Mouse (Mus musculus): ENCODE measurements around the gene Ptprk. TPM values are rescaled to one million over a fixed set of nuclear protein-coding genes. Genes with fewer than 3 reads are reported as not detected.

Gene Ptprk
- polyA plus RNA-seq (2012; rRNA removed), result 17.7 and 19.5 TPM in 2 replicates

DNA sequence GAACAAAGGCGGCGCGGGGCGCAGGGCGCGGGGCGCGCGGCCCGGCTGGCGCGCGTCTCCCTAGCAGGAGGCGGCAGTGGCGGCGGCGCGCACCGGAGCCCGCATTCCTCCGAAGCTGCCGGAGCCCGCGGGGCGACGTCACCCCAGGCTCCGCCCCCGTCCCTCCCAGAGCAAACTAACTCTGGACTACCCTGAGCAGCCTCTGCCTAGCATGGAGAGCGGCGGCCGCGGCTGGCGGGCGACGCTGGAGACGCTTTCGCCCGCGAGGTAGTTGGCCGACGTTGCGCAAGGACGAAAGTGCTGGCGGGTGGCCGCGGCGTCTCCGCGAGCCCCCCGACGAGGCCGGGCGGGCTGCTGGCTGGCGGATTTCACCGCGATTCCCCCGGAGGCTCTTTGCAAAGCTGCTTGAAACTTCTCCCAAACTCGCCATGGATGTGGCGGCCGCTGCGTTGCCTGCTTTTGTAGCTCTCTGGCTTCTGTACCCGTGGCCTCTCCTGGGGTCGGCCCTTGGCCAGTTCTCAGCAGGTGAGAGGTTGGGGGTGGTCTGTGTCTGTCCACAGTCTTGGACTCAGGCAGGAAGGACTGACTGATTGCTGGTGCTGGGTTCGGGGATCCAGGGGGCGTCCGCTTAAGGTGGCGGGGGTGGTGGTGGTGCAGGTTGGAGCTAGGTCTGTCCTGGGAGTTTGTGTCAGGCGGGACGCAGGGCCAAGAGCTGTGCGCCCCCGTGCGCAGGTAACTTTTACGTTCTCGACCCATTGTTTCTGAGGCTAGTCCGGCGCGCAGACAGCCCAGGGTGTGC lies at the start of gene Ptprk:
Gene Ptprk, plus strand, starts transcription at position 168 of the 799 bp plus-strand sequence.
- under 1% methylated on average over 76 of the region's 77 CpGs for WGBS
- peak; percentile 68 to 78 for DNase-seq
- H3K27ac ChIP-seq (ENCODE audit: insufficient read depth, low read length), result peak within 1 kb of the TSS; percentile 59; the same call in 1 of the 2 replicates
- H3K4me3 ChIP-seq (replicated peaks; ENCODE audit: insufficient read depth, low read depth, low read length), result peak within 1 kb of the TSS; percentile 75
- H3K27me3 ChIP-seq (ENCODE audit: control insufficient read depth, insufficient read depth, low read length), result no peaks in the 10 kb centered on the region
- TF ChIP-seq CTCF (IDR thresholded peaks at IDR 0.05; ENCODE audit: borderline replicate concordance, insufficient read depth, low read depth, low read length) (no peak), POLR2A (IDR thresholded peaks at IDR 0.05; ENCODE audit: borderline replicate concordance, insufficient read depth, low read length) (no peak)
- no peaks in the 10 kb centered on the region for H3K4me1 ChIP-seq (ENCODE audit: control insufficient read depth, insufficient read depth, low read length)

DNA sequence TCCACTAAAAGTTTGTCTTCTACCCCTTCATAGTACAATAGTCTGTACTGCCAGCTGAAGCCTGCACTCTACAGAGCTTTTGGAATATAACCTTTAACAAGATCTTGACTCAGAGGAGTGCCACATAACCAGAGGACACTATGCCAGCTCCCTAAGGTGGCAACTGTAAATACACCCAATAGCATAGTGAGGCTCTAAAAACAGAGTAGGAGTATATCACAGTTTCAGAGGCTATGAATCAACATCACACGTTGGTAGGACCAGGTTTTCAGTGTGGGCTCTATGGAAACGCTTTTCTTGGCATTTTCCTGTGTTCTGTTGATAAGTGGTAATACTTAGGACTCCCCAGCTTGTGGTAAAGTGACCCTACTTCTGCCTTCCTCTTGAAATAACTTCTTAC lies 46.8 kb upstream of the Ptprk start:
- Histone ChIP-seq H3K4me3 (replicated peaks; ENCODE audit: insufficient read depth, low read depth, low read length) (no peak overlapping the region), H3K27me3 (ENCODE audit: control insufficient read depth, insufficient read depth, low read length) (no peaks in the 10 kb centered on the region), H3K27ac (ENCODE audit: insufficient read depth, low read length) (no peak overlapping the region), H3K4me1 (ENCODE audit: control insufficient read depth, insufficient read depth, low read length) (no peaks in the 10 kb centered on the region)
- WGBS, result 74% methylated on average over 2 of the region's 2 CpGs
- no peak for DNase-seq
- no peak for TF ChIP-seq POLR2A (IDR thresholded peaks at IDR 0.05; ENCODE audit: borderline replicate concordance, insufficient read depth, low read length)
- TF ChIP-seq CTCF (IDR thresholded peaks at IDR 0.05; ENCODE audit: borderline replicate concordance, insufficient read depth, low read depth, low read length), result no peak

DNA sequence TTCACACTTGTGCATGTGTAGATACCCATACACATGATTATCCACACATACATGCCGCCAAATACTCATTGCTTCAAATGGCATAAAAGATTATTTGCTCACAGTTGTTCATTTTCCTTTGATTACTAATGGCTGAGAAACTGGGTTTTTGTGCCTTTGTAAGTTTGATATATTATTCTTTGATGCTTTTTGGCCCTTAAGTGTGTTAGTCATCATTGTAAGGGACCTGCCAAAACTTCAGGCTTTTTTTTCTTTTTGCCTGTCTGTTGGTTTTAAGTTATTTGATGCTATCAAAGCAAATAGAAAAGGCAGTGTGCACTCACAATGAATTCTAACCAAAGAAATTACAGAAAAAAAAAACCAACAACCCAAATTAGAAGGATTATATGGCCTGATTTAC lies 38.2 kb upstream of the Ptprk start:
- H3K27ac ChIP-seq (ENCODE audit: insufficient read depth, low read length), result no peak overlapping the region
- H3K27me3 ChIP-seq (ENCODE audit: control insufficient read depth, insufficient read depth, low read length), result no peaks in the 10 kb centered on the region
- no peak for DNase-seq
- H3K4me1 ChIP-seq (ENCODE audit: control insufficient read depth, insufficient read depth, low read length), result no peaks in the 10 kb centered on the region
- no peak for TF ChIP-seq CTCF (IDR thresholded peaks at IDR 0.05; ENCODE audit: borderline replicate concordance, insufficient read depth, low read depth, low read length)
- no peak for TF ChIP-seq POLR2A (IDR thresholded peaks at IDR 0.05; ENCODE audit: borderline replicate concordance, insufficient read depth, low read length)
- WGBS, result 100% methylated on average over 1 of the region's 1 CpGs
- no peak overlapping the region for H3K4me3 ChIP-seq (replicated peaks; ENCODE audit: insufficient read depth, low read depth, low read length)

DNA sequence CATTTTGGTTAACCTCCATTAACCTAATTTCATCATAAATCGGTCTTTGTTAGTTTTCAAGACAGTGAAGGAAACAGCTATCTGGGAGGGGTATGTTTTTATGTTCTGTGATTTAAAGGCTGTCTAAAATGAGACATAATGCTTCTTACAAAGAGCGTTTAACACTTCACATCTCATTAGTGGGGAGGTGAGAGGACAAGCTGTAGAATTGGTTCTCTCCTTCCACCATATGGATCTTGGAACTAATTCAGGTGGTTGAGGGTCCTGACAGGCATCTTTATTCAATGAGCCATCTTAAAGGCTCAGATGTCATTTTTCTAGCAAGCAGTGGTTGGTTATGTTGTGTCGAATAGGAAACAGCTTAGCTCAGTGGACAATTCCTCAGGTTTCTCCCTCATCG lies 19.9 kb upstream of the Ptprk start:
- Histone ChIP-seq H3K4me1 (ENCODE audit: control insufficient read depth, insufficient read depth, low read length) (no peaks in the 10 kb centered on the region), H3K4me3 (replicated peaks; ENCODE audit: insufficient read depth, low read depth, low read length) (no peak overlapping the region), H3K27me3 (ENCODE audit: control insufficient read depth, insufficient read depth, low read length) (no peaks in the 10 kb centered on the region), H3K27ac (ENCODE audit: insufficient read depth, low read length) (no peak overlapping the region)
- DNase-seq, result no peak
- 76% methylated on average over 4 of the region's 4 CpGs for WGBS
- no peak for TF ChIP-seq CTCF (IDR thresholded peaks at IDR 0.05; ENCODE audit: borderline replicate concordance, insufficient read depth, low read depth, low read length)
- TF ChIP-seq POLR2A (IDR thresholded peaks at IDR 0.05; ENCODE audit: borderline replicate concordance, insufficient read depth, low read length), result no peak

DNA sequence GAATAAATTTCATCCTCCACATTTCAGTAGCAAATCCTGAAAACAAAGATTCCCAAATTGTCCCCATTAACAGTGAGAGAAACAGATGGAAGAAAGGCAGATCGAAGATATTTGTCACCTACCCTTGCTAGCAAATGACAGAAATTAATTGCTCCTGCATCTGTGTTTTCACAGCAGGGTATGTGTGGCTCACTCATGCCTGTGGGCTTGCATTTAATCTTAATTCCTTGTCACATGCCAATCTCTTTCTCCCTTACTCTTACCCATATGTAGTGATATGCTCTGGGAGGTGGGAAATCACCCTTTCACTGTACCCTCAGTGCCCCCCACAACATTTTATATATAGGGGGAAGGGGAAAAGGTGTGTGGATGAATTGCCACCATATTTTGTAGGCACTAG lies 15.4 kb upstream of the Ptprk start:
- Histone ChIP-seq H3K27ac (ENCODE audit: insufficient read depth, low read length) (no peak overlapping the region), H3K4me3 (replicated peaks; ENCODE audit: insufficient read depth, low read depth, low read length) (no peak overlapping the region), H3K27me3 (ENCODE audit: control insufficient read depth, insufficient read depth, low read length) (no peaks in the 10 kb centered on the region), H3K4me1 (ENCODE audit: control insufficient read depth, insufficient read depth, low read length) (no peaks in the 10 kb centered on the region)
- TF ChIP-seq POLR2A (IDR thresholded peaks at IDR 0.05; ENCODE audit: borderline replicate concordance, insufficient read depth, low read length) (no peak), CTCF (IDR thresholded peaks at IDR 0.05; ENCODE audit: borderline replicate concordance, insufficient read depth, low read depth, low read length) (no peak)
- no peak for DNase-seq
- 33% methylated on average over 1 of the region's 1 CpGs for WGBS

DNA sequence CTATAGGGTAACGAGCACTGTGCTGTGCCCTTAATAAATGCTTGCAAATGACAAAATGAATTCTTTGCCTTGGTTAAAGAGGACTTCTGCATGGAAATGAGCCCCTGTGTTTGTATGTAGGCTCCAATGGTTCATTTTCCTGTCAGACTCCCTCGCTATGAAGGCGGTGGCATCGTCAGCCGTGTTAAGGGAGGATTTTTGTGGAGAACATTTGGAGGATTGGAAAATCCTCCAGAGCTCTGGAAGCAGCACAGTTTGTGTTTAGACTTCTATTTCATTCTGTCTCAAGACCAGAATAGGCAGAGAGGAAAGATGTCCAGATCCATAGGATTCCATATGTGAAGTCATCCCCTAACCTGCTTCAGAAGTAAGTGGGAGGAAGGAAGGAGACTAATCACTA lies 6.6 kb upstream of the Ptprk start:
- H3K27ac ChIP-seq (ENCODE audit: insufficient read depth, low read length), result no peak overlapping the region
- no peak for DNase-seq
- H3K4me3 ChIP-seq (replicated peaks; ENCODE audit: insufficient read depth, low read depth, low read length), result no peak overlapping the region
- no peaks in the 10 kb centered on the region for H3K4me1 ChIP-seq (ENCODE audit: control insufficient read depth, insufficient read depth, low read length)
- no peak for TF ChIP-seq POLR2A (IDR thresholded peaks at IDR 0.05; ENCODE audit: borderline replicate concordance, insufficient read depth, low read length)
- TF ChIP-seq CTCF (IDR thresholded peaks at IDR 0.05; ENCODE audit: borderline replicate concordance, insufficient read depth, low read depth, low read length), result no peak
- WGBS, result 96% methylated on average over 5 of the region's 5 CpGs
- H3K27me3 ChIP-seq (ENCODE audit: control insufficient read depth, insufficient read depth, low read length), result no peaks in the 10 kb centered on the region

DNA sequence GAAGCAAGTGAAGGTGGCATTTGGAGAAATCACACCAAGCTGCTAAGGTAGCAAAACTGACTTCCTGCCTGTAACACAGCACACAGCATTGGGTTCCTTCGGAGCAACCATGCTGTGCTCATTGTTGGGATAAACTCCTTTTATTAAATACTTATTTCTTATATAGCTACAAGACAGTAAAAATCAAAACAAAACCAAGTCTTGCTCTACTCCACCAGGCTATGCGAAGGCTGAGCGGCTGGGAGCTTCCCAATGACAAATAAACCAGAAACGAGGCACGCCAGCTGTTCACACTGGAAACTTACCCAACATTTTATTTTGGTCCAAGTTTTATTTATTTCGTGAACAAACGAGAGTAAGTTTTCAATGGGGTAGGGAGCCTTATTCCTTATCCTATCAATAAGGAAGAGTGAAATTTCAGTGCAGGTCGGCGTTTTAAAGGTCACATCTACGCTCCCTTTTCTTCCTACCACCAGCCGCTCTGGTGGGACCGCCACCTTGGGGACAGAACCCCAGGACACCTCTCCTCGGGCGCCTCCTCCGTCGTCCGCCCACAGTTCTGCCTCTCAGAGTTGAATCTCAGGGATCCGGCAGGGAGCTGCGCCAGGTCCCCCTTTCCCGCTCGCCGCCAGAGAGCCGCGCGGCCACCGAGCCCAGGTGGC lies 498 bp upstream of the Ptprk start:
- DNase-seq, result peak in 1 of 2 experiments; percentile 14
- under 1% methylated on average over 26 of the region's 26 CpGs for WGBS

More for the DNA sequence above, 498 bp upstream of the Ptprk start:
- Histone ChIP-seq H3K27ac (ENCODE audit: insufficient read depth, low read length) (peak overlapping the region; percentile 59; the same call in 1 of the 2 replicates), H3K27me3 (ENCODE audit: control insufficient read depth, insufficient read depth, low read length) (no peaks in the 10 kb centered on the region), H3K4me1 (ENCODE audit: control insufficient read depth, insufficient read depth, low read length) (no peaks in the 10 kb centered on the region), H3K4me3 (replicated peaks; ENCODE audit: insufficient read depth, low read depth, low read length) (peak overlapping the region; percentile 75)
- TF ChIP-seq POLR2A (IDR thresholded peaks at IDR 0.05; ENCODE audit: borderline replicate concordance, insufficient read depth, low read length), result no peak
- TF ChIP-seq CTCF (IDR thresholded peaks at IDR 0.05; ENCODE audit: borderline replicate concordance, insufficient read depth, low read depth, low read length), result no peak

Data from cerebellum, adult 2 months (tissue).